Mouse (Mus musculus) mouse trophoblast stem cell (cell line): ENCODE data around the gene N4bp2l2.

ENCODE experiments used
- in situ Hi-C, 2 experiments: fragments of 300-500 bp; cut with MseI, MboI; formaldehyde crosslinking; loops; 2 replicates in 1 of 2; 3 replicates in 1 of 2; pipeline ENCODE4 v1.15.1; 2025

N4bp2l2 gene

GRCm38 (mm10) chr5:150597088-150597487, 68.9 kb downstream of the N4bp2l2 start, which contains the start of gene N4bp2l1:
Gene N4bp2l1 (minus strand): TSS chr5:150597188.
- in situ Hi-C loops: no loop called here

GRCm38 (mm10) chr5:150595366-150596016, 70.5 kb downstream of the N4bp2l2 start:
- in situ Hi-C loops: no loop called here

GRCm38 (mm10) chr5:150594649-150595339, 71.2 kb downstream of the N4bp2l2 start:
- in situ Hi-C loops: no loop called here

- in situ Hi-C loops: no loop called here
Observed at GRCm38 (mm10) chr5:150593756-150594648, 72.0 kb downstream of the N4bp2l2 start.

DNA sequence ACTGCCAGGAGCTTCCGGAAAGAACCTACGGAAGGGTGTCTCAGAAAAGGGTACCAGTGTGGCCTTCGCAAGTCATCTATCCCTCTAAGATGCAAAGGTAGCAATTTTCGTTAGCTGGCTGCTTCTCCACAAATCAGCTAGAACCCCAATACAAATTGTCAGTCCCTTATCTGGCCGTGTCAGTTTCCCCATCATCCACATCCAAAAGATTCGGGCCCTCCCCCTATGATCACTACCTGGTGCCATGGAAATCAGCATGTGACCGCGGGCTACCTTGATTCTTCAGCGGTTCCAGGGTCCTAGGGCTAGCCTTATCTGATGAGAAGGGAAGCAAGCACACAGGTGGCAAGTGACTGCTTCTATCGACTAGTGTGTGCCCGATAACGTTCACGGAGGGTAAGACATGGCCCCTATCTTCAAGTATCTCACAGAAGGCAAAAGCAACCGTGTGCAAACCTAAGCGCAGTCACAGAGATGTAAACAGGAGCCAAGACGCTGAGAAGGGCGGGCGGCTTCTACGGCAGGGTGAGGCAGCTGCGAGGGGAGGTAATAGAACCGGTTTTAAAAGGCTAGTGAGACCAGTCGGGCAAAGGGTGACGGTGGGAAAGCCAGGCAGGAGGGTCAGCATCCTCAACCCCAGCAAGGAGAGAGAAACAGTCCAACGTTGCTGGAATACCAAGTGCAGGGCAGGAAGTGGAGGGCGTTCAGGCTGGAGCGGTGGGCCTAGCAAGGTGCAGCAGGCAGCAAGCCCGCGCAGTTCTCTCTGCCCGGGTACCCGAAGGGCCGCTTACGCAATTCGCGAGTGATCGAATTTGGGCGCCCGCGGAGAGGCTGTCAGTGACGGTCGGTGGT, 72.9 kb downstream of the N4bp2l2 start:
- in situ Hi-C loops: no loop called here

DNA sequence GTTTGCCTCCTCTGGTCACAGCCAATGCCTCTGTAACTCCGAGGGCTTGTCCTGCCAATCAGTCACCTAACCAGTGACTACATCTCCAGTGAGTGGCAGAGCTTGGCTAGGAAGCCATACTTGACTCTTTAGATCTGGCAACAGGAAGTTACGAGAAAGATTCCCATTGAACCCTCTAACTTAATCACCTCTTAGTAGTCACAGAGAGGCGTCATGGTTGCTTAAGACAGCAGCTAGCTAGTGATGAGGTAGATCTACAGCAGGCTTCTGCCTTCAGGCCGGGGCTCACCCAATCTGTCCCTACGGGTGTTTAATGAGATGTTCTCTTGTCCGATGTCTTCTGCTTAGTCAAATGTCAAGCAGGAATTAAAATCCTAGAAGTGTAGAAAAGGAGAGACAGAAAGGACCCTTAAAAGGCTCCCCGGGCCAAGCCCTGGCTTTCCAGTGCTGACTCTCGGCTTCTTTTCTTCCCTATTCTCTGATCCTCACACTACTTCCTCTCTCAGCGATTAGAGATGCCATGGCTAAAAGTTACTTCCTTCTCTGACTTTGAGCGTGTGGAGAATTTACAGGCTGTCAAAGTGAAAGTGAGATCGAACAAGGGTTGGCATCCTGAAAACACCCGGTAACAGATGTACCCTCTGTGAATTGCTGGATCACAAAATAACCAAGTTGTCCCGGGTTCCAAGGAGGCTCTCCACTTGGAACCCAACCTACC, 73.6 kb downstream of the N4bp2l2 start:
- in situ Hi-C loops: no loop called here

- in situ Hi-C loops: no loop called here
Observed at GRCm38 (mm10) chr5:150589945-150590344, 76.0 kb downstream of the N4bp2l2 start.

DNA sequence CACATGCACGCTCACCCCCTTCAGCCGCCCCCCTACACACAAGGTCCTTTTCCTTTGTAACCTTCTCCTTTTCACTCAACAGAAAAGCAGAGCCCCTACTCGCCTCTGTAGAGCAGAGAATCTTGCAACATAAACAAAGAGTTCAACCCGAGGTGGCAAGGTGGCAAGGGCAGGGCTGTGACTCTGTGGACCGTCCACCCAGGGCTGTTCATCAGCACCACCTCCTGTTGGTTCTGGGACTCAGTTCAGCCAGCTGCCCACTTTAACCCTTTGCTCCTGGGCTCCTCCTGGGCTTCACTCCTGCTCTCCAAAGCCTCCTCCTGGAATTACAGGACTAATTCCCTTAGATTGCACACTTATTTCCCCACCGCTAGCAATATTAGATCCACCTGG, 81.7 kb downstream of the N4bp2l2 start:
- in situ Hi-C loops: no loop called here

GRCm38 (mm10) chr5:150583622-150584336, 82.2 kb downstream of the N4bp2l2 start:
- in situ Hi-C loops: no loop called here

DNA sequence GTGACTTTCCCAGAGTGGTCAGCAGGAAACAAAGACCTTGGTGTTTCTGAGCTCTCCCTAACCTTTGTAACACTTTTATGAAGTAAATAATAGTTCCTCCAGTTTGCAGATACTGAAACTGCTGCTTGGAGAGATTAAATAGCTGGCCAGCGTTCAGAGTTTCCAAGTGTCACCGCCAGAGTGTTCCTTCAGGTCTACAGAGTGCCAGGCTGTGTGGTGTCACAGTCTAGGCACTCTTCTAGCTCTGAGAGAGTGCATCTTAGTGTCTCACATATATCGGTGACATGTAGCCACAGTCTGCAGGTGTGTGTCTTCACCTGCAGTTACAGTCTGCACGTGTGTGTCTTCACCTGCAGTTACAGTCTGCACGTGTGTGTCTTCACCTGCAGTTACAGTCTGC, 82.8 kb downstream of the N4bp2l2 start:
- in situ Hi-C loops: no loop called here

DNA sequence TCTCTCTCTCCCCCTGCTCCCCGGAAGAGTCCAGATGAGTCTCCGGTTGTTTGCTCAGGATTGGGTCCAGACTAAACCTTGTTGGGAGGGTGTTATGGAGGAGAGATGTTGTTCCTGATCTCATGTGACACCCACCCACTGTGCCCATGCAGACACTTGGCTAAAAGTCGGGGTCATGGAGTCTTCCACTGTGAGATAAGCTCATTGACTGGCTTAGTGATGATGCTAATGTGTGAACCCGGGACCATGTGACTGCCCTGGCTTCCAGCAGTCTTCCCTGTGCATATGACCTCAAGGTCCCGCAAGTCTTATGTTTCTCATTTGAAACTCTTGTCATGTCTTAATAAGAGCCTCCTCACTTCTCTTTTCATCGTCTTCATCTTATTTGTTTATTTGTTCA, 84.8 kb downstream of the N4bp2l2 start:
- in situ Hi-C loops: no loop called here

GRCm38 (mm10) chr5:150578613-150579171, 87.3 kb downstream of the N4bp2l2 start:
- in situ Hi-C loops: no loop called here

DNA sequence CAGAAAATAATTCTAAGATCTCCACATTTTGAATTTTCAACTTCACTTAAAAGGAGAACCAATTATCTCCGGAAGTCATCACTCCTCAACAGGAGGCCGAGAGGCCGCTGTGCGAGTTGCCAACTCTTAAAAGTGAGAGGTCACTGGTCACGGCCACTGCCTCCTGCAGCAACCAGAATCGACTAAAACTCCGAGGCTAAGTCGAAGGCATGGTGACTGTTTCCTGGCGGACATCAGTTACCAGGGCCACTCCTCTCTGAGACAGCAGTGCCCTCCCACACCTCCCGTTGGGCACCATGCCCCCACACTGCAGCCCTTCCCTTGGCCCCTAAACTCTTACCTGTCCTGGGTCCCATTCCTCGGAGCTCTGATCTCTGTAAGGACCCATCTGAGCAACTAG, 89.2 kb downstream of the N4bp2l2 start:
- in situ Hi-C loops: no loop called here

- in situ Hi-C loops: no loop called here
Observed at GRCm38 (mm10) chr5:150574885-150575284, 91.1 kb downstream of the N4bp2l2 start.

DNA sequence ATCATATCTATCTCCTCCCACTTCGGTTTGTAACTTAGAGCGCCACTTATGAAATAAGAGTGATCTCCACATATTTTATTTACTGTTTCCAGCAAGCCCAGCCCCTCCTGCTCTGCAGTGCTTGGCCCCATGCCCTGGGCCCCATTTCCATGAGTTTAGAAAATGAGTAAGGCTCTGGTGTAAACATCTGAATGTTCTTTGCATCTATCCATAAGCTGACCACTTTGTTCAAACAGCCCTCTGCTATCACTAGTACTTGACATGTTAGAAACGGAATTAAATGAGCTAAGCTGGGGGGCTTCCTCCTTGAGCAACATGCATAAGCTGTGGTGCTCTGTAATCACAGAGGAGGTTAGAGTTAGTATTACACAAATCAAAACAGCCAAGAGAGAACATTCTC, 91.6 kb downstream of the N4bp2l2 start:
- in situ Hi-C loops: no loop called here

DNA sequence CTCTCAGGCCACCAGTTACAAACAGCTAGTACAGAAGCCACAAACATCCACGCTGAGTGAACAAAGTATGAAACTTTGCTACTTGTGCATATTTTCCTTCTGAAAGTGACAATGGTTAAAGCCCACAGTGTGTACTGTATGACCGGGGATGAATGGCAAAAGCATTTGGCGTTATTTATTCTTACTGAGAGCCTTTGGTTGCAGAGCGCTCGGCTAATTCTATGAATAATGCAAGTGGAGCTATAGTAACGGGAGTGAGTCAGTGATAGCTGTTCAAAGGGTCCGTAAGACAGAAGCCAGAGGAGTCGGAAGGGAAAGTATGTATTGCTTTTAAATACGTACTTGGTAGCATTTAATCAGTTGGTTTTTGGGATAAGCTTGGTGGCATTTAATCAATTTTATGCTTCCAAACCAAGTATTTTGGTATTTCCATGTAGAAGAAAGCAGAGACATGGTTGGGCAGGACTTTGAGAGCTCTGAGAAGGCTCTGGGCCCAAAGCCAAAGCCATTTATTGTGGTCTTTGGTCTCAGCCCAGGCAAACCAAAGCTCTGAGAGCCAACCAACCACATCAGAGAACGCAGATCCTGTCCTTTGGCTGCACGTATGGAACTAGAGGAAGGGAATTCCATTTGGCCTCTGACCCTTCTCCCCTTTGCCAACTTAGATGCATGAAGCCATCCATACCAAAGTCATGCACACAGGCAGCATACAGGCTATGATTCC, 95.3 kb downstream of the N4bp2l2 start:
- in situ Hi-C loops: no loop called here

DNA sequence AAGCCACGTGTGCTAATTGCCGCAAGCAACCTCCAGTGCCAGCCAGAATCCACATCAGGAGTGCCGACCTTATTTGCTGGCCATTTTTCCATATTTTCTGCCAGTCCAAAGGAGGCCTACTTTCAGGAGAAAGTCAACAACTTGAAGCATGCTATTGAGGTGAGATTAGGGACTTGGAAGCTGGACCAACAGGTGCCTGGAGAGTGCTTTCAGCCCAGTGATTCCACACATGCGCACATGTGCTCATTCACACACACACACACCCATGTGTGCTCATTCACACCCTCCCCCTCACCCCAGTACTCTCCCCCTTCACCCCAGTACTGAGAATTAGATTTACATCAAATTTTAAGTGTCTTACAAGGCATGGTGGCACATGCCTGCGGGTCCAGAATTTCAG, 99.0 kb downstream of the N4bp2l2 start:
- in situ Hi-C loops: no loop called here

DNA sequence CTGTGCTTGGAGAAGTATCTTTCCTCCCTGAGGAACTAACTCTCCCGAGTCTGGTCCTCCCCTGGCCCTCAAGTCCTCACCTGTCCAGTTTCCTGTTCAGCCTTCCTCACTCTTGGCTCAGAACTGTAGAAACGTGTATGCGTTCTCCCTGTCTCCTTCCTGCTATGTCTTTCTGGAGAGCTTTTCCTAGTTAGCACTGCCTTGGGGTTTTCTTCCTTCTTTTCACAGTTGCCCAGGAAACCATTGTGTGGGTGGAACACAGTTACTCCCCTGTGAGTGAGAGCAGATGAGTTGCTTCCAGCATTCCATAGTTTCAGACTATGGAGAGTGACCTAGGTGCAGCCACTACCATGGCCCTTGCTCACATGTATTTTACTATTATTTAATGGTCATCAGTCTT, 99.8 kb downstream of the N4bp2l2 start:
- in situ Hi-C loops: no loop called here

DNA sequence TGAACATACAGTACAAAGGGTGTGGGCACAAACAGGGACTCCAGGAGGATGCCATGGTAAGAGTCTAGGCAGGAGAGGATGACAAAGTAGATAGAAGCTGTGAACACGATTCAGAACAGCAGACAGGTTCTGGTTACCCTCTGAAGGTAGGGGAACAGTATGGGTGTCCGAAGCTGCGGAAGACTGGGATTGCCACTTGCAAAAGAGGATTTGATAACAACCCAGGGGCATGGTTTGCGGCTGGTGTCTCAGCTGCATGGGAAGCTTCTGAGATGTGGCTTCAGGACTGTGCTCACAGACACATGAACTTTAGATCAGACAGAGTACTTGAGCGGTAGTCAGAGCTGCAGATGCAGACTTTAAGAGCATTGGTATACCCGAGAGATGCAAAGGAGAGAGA, 101.6 kb downstream of the N4bp2l2 start:
- in situ Hi-C loops: no loop called here
